Mouse (Mus musculus) neutrophil, adult 5-6 weeks (primary cell): ENCODE data around the gene Taar2. TPM values are rescaled to one million over a fixed set of nuclear protein-coding genes. Genes with fewer than 3 reads are reported as not detected.

Source experiments
- ATAC-seq: fragments of 151-379, 151-347 bp; 2 replicates; pipeline ENCODE4 v1.8.0; 2017; ENCODE audit warnings: mild to moderate bottlenecking, moderate TSS enrichment; ENCODE audit not compliant: insufficient number of reproducible peaks, poor library complexity, low FRiP score, severe bottlenecking; ENCODE audit errors: extremely low read depth
- total RNA-seq: library from RNA; stranded (forward); fragments of 200-1000 nt; gene quantifications from 2 replicates; pipeline ENCODE4 v1.2.3, GENCODE M21; 2017

Taar2 gene
- total RNA-seq, result 0.61 TPM in 1 of 2 replicates, not detected in the other

GRCm38 (mm10) chr10:23938312-23938711 lies at the start of gene Taar2:
TSS of gene Taar2 (plus strand) at chr10:23938572.
- ATAC-seq, result no peak

DNA sequence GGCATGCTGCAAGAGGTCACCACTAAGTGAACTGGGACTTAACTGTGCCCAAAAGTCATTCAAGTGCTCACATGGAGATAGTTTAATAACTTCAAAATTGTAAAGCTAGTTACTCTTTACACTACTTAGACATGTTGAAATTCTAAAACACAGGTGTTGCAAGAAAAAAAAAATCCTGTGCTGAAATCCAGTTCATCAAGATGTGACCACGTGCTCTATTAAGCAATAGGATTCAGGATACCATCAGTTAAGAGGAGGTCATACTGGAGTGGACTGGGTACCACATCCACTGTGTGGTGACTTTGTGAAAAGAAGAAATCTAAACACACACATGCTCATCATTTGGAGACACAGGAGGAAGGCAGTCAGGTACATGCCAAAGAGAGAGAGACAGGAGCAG lies 45.4 kb upstream of the Taar2 start:
- ATAC-seq, result no peak

- ATAC-seq, result no peak
Measured at GRCm38 (mm10) chr10:23894601-23895349, 43.6 kb upstream of the Taar2 start, which contains the start of gene Vnn1. TSS of gene Vnn1 (plus strand) at chr10:23894688.

DNA sequence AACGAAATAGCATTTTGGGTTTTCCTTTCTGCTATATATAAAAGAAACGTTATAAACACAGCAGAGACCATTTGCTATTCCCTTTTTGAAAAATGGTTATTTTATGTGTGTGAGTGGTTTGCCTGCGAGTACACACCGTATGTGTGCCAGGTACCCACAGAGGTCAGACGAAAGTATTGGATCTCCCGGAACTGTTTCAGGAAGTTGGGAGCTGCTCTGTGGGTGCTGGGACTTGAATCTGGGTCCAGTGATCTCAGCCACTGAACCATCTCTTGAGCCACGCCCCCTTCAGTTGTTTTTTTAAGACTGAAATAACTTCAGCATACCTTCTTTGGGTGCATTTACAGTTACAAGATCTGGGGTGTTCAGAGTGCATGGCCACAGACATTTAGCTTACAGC lies 43.0 kb upstream of the Taar2 start:
- no peak for ATAC-seq

- no peak for ATAC-seq
Measured at GRCm38 (mm10) chr10:23901119-23901518, 37.3 kb upstream of the Taar2 start.

DNA sequence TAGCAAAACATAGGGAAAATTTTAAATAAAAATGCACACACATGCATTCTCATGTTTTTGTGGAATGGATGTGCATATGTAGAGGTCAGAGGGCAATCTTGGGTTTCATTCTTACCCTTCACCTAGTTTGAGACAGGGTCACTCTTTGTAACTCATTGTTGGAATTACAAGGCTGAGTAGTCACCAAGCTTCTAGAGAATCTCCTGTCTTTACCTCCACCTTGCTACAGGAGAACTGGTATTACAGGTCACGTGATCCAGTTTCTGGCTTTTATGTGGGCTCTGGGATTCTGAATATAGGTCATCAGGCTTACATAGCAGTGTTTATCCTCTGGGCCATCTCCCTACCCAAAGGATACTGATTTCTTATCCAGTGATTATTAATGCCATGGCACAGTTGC lies 32.7 kb upstream of the Taar2 start:
- no peak for ATAC-seq

GRCm38 (mm10) chr10:23920056-23920455 lies 18.3 kb upstream of the Taar2 start, which contains the start of gene Taar1:
TSS of gene Taar1 (plus strand) at chr10:23920356.
- no peak for ATAC-seq

- no peak for ATAC-seq
Measured at GRCm38 (mm10) chr10:23922468-23922867, 15.9 kb upstream of the Taar2 start.

DNA sequence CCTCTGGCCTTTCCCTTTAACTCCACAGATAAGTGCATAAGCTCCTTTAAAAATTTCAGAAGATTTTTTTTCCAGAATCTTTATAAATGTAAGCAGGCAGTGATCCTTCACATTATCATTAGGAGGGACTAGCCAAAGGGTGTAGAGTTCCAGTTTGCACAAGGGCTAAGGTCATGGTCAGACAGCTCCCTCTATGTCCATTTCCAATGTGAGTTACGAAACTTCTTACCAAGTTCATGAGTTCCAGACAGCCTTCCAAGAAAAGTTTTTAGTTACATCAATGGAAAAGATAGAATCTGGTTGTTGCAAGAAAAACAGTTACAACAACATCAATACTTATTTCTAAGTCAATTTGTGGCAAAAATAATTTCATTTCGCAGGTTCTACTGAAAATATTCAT lies 14.4 kb upstream of the Taar2 start:
- no peak for ATAC-seq

DNA sequence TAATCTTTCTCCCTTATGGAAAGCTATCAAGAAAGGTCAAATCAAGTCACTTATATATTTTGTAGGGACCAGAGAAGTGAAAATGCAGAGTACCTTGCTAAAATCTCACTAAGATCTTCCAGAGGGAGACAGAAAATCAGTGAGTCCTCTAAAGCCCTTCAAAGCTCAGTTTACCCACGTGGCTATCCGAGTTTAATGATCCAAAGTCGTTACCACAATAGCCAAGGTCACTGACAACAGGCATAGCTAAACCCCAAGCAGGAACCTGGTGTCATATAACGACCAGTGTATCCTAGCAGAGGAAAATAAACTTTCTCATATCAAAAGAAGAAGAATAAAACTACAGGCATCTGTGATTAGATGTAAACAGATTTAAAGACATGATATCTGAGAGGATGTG lies 759 bp upstream of the Taar2 start:
- no peak for ATAC-seq

DNA sequence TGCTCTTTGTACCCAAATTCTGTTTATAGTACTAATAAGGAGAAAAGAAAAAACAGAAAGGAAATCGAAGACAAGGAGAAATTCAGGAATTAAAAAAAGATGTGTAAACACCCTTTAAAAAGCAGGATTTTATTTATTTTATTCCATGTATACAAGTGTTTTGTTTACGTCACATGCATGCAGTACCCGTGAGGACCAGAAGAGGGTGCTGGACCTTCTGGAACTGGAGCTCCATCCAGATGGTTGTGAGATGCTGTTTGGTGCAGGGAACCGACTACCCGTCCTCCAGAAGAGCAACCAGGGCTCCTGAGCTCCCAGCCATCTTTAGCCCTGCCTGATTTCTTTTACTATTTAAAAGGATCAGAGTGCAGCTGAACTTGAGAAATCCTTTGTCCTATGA lies 4.1 kb downstream of the Taar2 start:
- ATAC-seq, result no peak

GRCm38 (mm10) chr10:23948026-23948425 lies 9.7 kb downstream of the Taar2 start:
- no peak for ATAC-seq

DNA sequence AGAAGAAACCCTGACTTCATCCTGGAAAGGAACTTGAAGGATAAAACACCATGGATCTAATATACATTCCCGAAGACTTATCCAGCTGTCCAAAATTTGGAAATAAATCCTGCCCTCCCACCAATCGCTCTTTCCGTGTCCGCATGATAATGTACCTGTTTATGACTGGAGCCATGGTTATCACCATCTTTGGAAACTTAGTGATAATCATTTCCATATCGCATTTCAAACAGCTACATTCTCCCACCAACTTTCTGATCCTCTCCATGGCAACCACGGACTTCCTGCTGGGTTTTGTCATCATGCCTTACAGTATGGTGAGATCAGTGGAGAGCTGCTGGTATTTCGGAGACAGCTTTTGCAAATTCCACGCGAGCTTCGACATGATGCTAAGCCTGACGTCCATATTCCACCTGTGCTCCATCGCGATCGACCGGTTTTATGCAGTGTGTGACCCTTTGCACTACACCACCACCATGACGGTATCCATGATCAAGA lies 11.2 kb downstream of the Taar2 start, which contains the start of gene Taar3:
Taar3 (plus strand) TSS at position 51 of the 498 bp plus-strand sequence.
- ATAC-seq, result no peak

DNA sequence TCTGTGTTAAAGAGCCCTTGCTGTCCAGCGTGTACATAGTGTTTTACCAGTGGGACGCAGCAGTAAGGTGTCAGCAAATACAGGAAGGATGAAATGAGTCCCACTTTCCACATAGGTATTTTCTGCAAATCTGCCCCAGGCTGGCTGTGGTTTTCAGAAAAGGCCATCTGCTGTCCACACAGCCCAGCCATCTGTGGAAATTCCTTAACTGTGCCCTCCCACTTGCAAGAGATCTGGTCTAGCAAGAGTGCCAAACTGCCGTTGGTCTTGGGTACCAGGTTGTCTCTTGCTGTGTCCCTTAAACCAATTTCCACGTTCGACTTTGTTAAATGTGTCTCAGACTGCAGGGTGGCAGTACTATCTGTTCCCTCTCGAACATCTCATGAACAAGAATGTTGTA lies 13.3 kb downstream of the Taar2 start:
- ATAC-seq, result no peak

DNA sequence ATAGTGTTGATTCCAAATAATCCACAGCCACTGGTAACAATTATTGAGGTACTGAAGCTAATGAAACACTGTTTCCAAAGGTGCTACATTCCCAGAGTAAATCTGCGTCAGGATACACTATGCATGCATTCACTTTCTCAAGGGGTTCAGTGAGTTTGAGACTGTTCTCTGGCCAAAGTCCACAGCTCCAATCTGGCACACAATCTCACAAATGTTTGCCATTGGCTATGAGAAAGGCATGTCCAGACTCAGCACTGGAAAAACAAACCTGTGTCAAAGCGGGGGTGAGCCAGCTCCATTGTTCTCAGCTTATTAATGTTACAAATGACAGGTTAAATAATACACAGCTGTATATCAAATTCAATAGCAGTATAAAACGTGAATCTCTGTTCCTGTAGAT lies 20.7 kb downstream of the Taar2 start:
- ATAC-seq, result no peak

DNA sequence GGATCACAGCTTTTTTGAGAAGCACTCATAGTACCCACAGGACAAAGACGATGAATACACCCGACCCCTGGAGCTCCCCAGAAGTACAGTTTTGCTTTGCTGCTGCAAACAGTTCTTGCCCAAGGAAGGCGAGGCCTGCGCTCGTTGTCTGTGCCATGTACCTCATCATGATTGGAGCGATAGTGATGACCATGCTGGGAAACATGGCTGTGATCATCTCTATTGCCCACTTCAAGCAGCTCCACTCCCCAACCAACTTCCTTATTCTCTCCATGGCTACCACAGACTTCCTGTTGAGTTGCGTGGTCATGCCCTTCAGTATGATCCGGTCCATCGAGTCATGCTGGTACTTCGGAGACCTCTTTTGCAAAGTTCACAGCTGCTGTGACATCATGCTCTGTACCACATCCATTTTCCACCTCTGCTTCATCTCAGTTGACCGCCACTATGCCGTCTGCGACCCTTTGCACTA lies 22.1 kb downstream of the Taar2 start, which contains the start of gene Taar4:
Taar4 (plus strand) TSS at position 51 of the 472 bp plus-strand sequence.
- ATAC-seq, result no peak

GRCm38 (mm10) chr10:23963444-23963843 lies 25.1 kb downstream of the Taar2 start:
- no peak for ATAC-seq

GRCm38 (mm10) chr10:23964921-23965610 lies 26.7 kb downstream of the Taar2 start:
- ATAC-seq, result no peak

GRCm38 (mm10) chr10:23970656-23971165 lies 32.3 kb downstream of the Taar2 start, which contains the start of gene Taar5:
TSS of gene Taar5 (plus strand) at chr10:23970706.
- ATAC-seq, result no peak

- ATAC-seq, result no peak
Measured at GRCm38 (mm10) chr10:23971256-23971655, 32.9 kb downstream of the Taar2 start.
